Mouse (Mus musculus): ENCODE data around the gene Ccnc. TPM values are rescaled to one million over a fixed set of nuclear protein-coding genes. Genes with fewer than 3 reads are reported as not detected.

The Ccnc gene
- 18.7 and 30.0 TPM in 2 replicates for polyA plus RNA-seq (2012; rRNA removed)

DNA sequence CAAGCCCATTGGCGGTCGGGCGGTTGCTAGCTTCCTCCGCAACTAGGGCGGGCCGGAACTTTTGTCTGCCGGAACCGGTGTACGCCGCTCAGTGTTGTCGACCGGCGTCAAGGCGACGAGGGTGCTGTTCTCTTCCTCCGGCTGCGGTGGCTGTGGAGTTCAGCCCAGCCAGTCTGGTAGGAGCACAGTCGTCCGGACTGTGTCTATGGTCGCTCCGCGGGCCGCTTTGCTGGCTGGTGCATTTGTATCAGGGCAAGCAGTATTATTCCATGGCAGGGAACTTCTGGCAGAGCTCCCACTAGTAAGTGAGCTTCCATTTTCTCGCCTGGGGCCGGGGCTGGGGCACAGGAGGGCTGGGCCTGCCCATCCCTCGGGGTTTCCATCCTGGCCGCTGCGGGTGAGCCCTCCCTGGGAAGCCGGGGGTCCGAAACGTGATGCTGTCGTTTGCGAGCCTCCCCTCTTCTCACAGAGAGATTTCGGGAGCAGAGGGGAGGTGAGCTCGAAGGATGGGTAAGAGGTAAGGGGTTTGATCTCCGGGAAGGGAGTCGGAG is at the start of gene Ccnc:
Gene Ccnc, plus strand, starts transcription at position 87 of the 551 bp plus-strand sequence.

DNA sequence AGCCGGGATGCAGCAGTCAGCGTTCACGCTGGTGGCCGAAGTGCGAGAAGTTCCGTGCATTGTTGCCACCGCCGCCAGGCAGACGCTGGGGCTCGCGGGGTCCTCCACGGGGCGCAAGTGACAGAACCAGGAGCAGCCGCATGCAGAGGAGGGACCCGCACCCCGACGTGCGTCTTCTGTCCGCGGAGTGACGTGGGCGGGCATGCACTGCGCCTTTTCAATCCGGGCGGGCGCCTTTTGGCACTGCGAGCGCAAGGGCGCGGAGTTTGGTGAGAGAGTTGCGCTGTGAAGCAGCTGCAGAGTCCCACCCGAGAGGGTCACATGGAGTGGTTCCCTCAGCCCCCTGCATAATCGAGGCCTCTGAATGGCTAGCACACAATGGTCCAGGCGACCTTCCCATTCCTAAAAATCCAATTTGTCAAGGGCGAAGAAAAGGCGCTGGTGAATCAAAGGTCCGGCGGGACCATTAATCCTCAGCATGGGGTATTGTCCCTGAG is 41.9 kb upstream of the Ccnc start, which contains the start of gene Prdm13:
Gene Prdm13, minus strand, starts transcription at position 369 of the 497 bp plus-strand sequence.

DNA sequence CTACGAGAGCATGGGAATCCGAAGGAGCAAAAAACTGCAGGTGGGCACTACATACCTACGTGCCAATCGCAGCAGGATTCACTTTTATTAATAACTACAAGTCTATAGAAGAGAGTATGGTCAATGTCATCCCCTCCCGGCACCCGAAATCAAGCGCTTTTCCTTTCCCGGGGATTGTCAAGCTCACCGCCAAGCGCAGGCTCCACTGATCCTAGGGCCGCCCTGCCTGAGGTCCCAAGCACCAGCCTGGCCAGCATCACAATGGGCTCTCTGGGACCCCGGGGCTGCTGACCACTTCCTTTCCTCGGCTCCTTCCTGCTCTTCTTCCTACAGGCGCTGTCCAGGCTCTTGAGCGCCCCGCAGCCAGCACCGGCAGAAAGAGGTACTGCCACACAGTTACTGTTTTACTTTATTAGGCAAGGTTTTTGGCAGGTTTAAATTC is 39.4 kb downstream of the Ccnc start, which contains the start of the genes Usp45 and Tstd3:
Gene Usp45, plus strand, starts transcription at position 294 of the 442 bp plus-strand sequence.
Gene Tstd3, minus strand, starts transcription at position 350 of the 442 bp plus-strand sequence.

Other genes starting within 250 kb of the Ccnc start
- gene Prdm13, start 41.7 kb upstream of the Ccnc start, polyA plus RNA-seq (2012; rRNA removed), result 2.5 and 5.3 TPM in 2 replicates
- gene Usp45, start 39.5 kb downstream of the Ccnc start, polyA plus RNA-seq (2012; rRNA removed), result 14.9 and 16.4 TPM in 2 replicates
- 14.0 and 15.4 TPM in 2 replicates for gene Tstd3, start 39.5 kb downstream of the Ccnc start, polyA plus RNA-seq (2012; rRNA removed)
- gene Pnisr, start 119.9 kb downstream of the Ccnc start, polyA plus RNA-seq (2012; rRNA removed), result 292 and 320 TPM in 2 replicates
- gene Coq3, start 152.0 kb downstream of the Ccnc start, polyA plus RNA-seq (2012; rRNA removed), result 5.9 and 7.0 TPM in 2 replicates
- gene Faxc, start 203.6 kb downstream of the Ccnc start, polyA plus RNA-seq (2012; rRNA removed), result 20.1 and 27.9 TPM in 2 replicates

Data from central nervous system, embryonic 11.5 days (tissue).